Mouse (Mus musculus) common myeloid progenitor, adult 5-6 weeks (primary cell): ENCODE measurements at regions not wholly inside any gene's neighbourhood (a gene's known extent, or its start where the extent isn't known, plus 50 kb on each side); places are given as distances from the start of the nearest gene placed in this dataset.
A peak's percentile ranks its signal among the peaks of the same experiment; 100 is the strongest.

ENCODE experiments used
- ATAC-seq: replicated peaks from 2 replicates; pipeline ENCODE4 v1.8.0; 2016; ENCODE audit warnings: low read depth, mild to moderate bottlenecking, moderate TSS enrichment, inconsistent platforms; ENCODE audit not compliant: poor library complexity, severe bottlenecking

GRCm38 (mm10) chr4:119018573-119018972 is 57.2 kb downstream of the Lao1 start:
- ATAC-seq: no peak

- ATAC-seq: peak; percentile 69
Observed at GRCm38 (mm10) chr4:119019013-119019781, 57.8 kb downstream of the Lao1 start.

DNA sequence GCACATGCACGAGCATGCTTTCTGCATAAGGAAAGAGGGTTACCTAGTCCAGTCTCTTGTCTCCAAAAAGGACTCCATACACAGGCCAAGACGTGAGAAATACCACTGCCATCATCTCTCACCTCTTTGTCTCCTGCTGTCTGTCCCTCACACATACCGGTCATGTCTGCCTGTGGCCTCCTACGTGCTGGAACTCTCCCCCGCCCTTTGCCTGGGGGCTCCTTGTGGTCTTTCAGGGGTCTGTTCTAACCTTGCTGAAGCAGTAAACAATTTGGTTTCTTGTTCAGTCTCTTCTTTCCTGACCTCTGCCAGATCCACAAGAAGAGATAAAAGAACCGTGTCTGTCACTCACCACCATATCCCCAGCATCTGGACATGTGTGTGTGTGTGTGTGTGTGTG is 61.0 kb downstream of the Lao1 start:
- ATAC-seq: no peak

- no peak for ATAC-seq
Observed at GRCm38 (mm10) chr4:119026237-119026861, 65.0 kb downstream of the Lao1 start.

DNA sequence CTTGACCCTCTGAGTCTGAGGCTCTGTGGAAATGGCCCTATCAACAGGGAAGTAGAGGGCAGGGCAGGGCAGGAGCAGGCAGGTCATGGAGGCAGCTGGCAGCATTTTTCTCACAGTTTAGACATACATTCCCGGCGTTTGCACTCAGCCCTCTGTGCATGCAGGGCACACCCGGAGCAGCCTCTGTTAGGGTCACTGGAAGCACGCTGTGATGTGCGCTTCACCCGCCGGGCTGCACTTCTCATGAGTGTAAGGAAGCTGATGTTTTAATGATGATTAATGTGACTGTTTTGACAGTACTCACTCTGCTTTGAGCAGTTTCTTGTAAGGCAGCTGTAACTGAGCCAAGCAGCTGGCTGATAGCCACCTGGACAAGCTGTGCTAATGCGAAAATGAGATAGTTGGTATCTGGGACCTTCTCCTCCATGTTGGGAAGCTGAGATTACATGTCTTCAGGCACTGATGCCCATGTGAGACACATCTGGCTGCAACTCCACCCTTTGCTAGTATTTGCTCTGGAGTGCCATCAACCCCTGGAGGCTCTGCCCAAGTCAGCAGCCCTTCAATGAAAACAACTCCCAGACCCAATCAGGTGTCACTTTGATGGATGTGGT is 66.9 kb downstream of the Lao1 start:
- ATAC-seq: peak; percentile 47; the same call in 1 of the 2 replicates

DNA sequence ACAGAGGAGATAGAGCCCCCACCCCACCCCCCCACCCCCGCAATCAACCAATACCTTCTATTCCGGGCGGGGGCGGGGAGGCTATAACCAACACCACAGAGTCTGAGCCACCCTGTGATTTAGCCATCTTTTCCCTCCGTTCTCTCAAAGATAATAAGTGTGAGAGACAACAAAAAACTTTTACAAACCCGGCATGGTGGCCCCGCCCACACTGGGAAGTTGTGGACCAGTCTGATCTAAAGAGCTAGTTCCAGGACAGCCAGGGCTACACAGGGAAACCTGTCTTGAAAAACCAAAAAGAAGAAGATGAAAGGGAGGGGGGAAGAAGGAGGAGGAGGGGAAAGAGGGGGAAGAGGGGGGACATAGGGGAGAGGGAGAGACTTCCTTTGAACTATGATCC is 67.7 kb downstream of the Lao1 start:
- no peak for ATAC-seq

DNA sequence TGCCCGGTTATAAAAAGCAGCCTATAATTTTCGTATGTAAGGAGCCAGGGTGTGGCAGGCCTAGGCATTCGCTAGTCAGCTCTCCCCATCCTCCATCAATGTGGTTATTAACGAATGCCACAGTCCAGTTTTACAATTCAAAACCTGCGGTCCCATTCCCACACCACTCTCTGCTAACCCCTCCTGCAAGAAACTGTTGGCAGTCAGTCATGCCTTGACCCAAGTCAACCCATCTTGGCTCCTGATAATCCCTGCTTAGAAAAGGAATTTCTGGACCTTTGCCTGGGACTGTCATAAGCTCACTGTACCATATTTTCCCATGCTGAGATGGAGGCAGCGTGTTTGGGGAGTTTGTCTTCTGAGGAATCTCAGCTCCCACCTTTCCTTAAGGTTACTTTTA is 68.4 kb downstream of the Lao1 start:
- no peak for ATAC-seq

DNA sequence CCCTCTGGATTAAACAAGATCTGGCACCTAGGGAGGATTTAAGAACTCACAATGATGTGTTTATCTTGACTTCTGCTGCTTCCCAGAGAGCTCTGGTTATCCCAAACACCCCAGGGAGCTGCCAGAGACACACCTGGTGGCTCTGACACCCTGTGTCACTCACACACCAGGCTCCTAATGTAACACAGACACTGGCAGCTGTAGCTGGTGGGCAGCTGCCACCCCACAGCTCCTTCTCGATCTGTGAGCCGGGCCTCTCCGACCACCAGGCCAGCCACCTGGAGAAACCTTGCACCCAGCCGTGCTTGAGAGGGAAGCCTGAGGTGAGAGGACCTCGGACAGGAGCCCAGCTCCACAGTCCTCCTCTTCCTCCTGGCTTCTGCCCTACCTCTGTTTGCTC is 69.5 kb downstream of the Lao1 start:
- no peak for ATAC-seq

DNA sequence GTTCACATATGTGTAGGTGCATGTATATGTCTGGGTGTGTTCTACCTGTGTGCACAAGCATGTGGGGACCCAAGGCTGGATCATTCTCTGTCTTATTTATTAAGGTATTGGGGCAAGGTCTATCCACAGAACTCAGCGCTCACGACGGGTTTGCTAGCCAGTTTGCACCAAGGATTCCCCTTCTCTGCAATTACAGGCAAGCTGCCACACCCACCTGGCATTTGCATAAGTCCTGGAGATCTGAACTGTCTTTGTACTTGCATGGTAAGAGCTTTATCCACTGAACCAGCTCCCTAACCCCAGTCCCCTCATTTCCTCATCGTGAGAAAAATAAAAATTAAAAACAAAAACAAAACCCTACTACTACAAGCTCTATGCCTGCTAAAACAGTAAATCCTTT is 71.6 kb downstream of the Lao1 start:
- ATAC-seq: no peak

DNA sequence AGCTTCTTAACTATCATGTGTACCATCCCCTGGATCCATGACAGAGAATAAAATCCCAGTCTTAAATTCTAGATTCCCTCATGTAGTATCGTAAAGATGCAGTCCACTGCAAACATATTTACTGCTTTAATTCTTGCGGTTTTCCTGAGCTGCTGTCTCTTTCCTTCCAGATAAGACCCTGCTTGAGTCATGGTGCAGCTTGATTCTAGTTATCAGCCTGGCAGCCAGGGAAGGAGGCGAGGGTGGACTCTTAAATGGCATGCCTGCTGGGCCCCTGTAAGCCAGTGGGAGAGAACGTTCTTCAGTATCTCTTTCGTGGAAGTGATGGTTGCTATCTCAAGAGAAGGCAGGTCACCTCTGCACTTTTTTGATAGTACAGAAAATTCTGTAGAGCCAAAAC is 71.9 kb upstream of the Slc2a1 start:
- peak; percentile 90 for ATAC-seq

- no peak for ATAC-seq
Observed at GRCm38 (mm10) chr4:119040041-119040440, 68.5 kb upstream of the Slc2a1 start.

DNA sequence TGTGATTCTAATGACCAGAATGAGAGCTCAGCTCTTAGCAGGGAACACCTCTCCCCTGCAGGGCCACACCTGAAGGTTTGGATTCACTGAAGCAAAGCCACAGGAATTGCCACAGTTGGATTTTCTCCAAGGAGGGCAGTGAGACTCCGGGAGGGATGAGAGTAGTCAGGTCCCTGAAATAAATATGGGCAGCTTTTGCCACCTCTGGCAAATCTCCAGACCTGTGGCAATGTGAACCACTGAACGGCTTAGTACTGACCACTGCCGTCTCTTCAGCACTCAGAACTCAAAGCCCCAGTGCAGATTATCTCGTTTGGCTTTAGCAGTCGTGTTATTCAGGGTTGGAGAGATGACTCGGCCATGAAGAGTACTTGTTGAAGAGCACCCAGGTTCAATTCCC is 66.9 kb upstream of the Slc2a1 start:
- ATAC-seq: no peak

DNA sequence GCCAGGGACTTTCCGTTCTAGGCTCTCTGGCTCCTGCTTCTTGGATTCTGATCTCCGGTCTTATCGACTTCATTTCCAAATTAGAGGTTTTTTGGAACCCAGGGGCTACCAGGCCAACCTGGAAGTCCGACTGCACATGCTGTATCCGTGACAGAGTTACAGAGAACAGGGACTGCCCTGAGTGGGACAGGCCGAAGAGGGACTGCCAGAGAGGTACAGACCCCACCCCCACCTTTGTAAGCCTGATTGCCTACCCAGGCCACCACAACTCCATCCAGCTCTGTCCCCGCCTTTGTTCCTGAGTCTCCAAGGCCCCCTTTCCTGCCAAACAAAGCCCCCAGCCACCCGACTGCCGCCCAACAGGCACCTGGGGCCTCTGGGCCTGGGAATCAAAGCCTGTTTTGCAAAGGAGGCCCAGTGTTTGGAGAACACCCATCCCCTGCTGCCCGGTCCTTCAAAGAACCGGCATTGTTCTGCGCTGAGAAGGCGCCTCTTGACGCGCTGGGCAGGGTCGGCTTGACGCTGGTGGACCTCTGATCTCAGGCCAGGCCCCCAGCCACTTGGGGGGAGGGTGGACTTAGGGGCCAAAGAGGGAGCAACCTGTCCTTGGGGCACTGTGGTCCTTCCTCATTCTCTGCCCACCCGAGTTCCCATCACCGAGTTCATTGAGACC is 64.4 kb upstream of the Slc2a1 start:
- no peak for ATAC-seq

DNA sequence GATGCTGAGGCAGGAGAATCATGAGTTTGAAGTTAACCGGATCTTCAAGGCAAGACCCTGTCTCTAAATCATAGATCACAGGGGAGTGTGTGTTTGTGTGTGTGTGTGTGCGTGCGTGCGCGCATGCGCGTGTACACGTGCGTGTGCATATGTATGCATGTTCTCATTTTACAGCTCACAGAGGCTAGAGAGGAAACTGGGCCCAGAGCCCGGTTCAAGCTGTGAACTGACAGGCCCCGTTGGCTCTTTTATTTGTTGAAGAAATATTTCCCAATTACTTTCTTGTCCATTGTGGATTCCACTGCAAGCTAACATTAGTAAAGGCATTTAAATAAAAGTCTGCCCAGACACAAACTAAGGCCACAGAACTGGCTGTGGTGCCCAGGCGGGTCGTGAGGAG is 63.7 kb upstream of the Slc2a1 start:
- ATAC-seq: no peak

- no peak for ATAC-seq
Observed at GRCm38 (mm10) chr4:119050867-119051353, 57.6 kb upstream of the Slc2a1 start.

GRCm38 (mm10) chr4:119052537-119052936 is 56.0 kb upstream of the Slc2a1 start:
- peak; percentile 40; the same call in 1 of the 2 replicates for ATAC-seq

DNA sequence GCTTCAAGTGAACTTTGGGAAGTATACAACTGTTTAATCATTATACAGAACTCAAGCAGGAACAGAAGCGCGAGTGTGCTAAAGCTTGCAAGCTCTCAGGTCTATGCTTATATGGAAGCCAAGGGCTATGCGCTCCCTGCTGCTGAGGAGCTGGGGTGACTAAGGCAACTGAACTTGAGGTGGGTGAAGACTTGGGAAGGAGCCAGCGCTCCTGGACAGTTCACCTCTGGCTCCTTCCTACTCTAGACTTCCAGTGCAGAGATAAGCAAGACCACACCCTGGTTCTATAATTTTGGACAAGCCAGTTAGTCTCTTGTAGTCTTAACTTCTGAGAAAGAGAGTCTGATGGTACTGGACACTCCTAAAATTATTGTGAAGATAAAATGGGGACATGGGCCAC is 55.3 kb upstream of the Slc2a1 start:
- no peak for ATAC-seq

DNA sequence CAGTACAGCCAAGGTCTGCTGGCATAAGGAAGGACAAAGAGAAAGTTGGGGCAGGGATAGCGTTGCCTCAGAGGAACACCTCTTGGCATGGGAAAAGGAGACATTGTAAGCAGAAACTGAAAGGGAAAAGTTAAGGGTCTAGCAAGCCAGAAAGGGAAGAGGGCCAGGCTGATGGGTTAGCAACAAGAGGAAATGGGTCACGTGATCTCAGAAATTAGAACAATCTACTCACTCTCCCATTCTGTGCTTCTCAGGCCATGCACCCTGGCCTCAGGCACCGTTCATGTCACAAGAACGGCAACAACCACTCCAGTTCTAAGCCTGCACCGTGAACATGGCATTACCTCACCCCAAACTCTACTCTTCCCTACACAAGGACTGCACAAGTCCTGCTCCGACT is 54.8 kb upstream of the Slc2a1 start:
- ATAC-seq: peak; percentile 74

GRCm38 (mm10) chr4:119054129-119054528 is 54.4 kb upstream of the Slc2a1 start:
- ATAC-seq: peak; percentile 59

- ATAC-seq: no peak
Observed at GRCm38 (mm10) chr4:119057191-119057590, 51.3 kb upstream of the Slc2a1 start.

DNA sequence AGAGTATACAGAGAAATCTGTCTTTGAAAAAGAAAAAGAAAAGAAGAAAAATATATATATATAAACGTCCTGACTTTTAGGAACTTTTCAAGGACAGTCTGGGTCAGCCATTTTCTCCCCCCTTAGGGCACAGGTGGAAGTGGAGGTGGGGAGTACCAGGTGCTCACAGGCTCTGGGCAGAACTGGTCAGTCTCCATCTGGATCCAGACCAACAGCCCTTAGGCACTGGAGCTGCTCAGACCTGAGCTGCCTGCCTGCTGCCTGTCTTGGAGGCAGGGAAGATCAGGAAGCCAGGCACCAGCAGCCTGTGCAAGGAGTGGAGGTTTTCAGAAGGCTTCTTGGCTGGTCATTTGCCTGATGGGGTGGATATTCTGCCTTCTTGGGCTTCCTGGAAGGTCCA is 50.7 kb upstream of the Slc2a1 start:
- ATAC-seq: no peak
